Mouse (Mus musculus) ES-Bruce4 (cell line): ENCODE data around the gene Pigk.

Experiments used
- CTCF ChIP-seq: IDR thresholded peaks from one replicate; pipeline ENCODE4 v1.8.1; 2011; ENCODE audit warnings: low read depth, low read length
- POLR2A ChIP-seq: IDR thresholded peaks from one replicate; pipeline ENCODE4 v1.8.1; 2011; ENCODE audit warnings: low read length; ENCODE audit not compliant: insufficient read depth

DNA sequence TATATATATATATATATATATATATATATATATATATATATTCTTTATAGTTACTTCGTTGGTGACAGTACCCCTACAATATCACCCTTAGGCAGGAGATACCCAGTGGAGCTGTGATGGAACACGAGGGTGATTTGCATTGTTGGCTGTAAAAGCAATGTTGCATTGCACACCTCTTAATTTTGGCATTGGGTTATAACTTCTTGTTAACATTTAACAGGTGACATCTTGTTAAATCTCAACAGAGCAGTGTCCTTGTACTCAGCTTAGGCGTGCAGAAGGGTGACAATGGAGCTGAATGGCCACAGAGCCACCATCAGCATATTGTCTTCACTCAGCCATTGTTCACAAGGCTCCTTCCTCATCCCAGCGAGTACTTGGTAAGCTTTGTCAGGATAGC, 82.3 kb downstream of the Pigk start:
- no peak for TF ChIP-seq CTCF
- no peak for TF ChIP-seq POLR2A
